Mouse (Mus musculus) gastrocnemius, postnatal 14 days (tissue): ENCODE measurements around the gene Vkorc1. TPM values are rescaled to one million over a fixed set of nuclear protein-coding genes. Genes with fewer than 3 reads are reported as not detected.
"Not testable (repeated sequence)": the region's sequence is repeated elsewhere in the genome, so short reads cannot be mapped to it uniquely, and the experiment has no call there.

Experiments
- DNase-seq: peaks from one replicate; pipeline ENCODE4 v3.0.0; 2021; ENCODE audit warnings: mixed read lengths
- intact Hi-C: fragments of 180-260 bp; cut with DNase I; formaldehyde crosslinking; loops from one replicate; pipeline ENCODE4 v1.15.1; 2025; ENCODE audit warnings: low total_unique reads
- long read RNA-seq, 2 experiments: library from polyadenylated mRNA; stranded (forward); transcript quantifications; one replicate each; pipeline ENCODE4 v2.0.0; 2021
- total RNA-seq, 2 experiments: library from RNA; stranded (reverse); gene quantifications; 2 replicates each; pipeline ENCODE4 v1.2.3; 2021

Gene Vkorc1
- total RNA-seq = 10 to 100 TPM; 23.4 to 30.0 TPM
- long read RNA-seq, experiment 1, transcript Vkorc1-201 (3 exons, 748 nt) = major isoform, 16 of 16 reads
- long read RNA-seq, experiment 1, partial matches to known transcripts = 0 of 16 reads
- long read RNA-seq, experiment 1, other reads (novel, unspliced or antisense) = 0 of 16 reads
- long read RNA-seq, experiment 2, transcript Vkorc1-201 (3 exons, 748 nt) = major isoform, 14 of 14 reads
- long read RNA-seq, experiment 2, partial matches to known transcripts = 0 of 14 reads
- long read RNA-seq, experiment 2, other reads (novel, unspliced or antisense) = 0 of 14 reads

- intact Hi-C loops = no loop called here
Measured at GRCm38 (mm10) chr7:127895442-127895841, at the start of gene Vkorc1, which contains the start of gene Gm21974. Gene Vkorc1 (minus strand): TSS chr7:127895617. Gene Gm21974 (minus strand): TSS chr7:127895454.

GRCm38 (mm10) chr7:127944614-127945013 lies 49.2 kb upstream of the Vkorc1 start:
- DNase-seq = peak; percentile 22

More at GRCm38 (mm10) chr7:127895442-127895841, at the start of gene Vkorc1, which contains the start of gene Gm21974:
- peak; percentile 95 for DNase-seq

GRCm38 (mm10) chr7:127942097-127942496 lies 46.7 kb upstream of the Vkorc1 start:
- DNase-seq, intact Hi-C loops: not testable (repeated sequence)

More at GRCm38 (mm10) chr7:127944614-127945013, 49.2 kb upstream of the Vkorc1 start:
- intact Hi-C loops = no loop called here

GRCm38 (mm10) chr7:127936216-127936884 lies 40.9 kb upstream of the Vkorc1 start:
- no peak for DNase-seq
- intact Hi-C loops = loop anchor here (5.0 kb wide), 1 partner anchor 139 kb away; no protein-coding TSS in a partner anchor

GRCm38 (mm10) chr7:127935748-127936159 lies 40.3 kb upstream of the Vkorc1 start:
- no peak for DNase-seq
- intact Hi-C loops = loop anchor here (5.0 kb wide), 1 partner anchor 138 kb away; no protein-coding TSS in a partner anchor

- intact Hi-C loops = loop anchor here (5.0 kb wide), 1 partner anchor 138 kb away; no protein-coding TSS in a partner anchor
- DNase-seq = peak; percentile 95
Measured at GRCm38 (mm10) chr7:127935028-127935722, 39.8 kb upstream of the Vkorc1 start.

GRCm38 (mm10) chr7:127934075-127934474 lies 38.7 kb upstream of the Vkorc1 start:
- intact Hi-C loops = no loop called here
- DNase-seq = no peak

GRCm38 (mm10) chr7:127932273-127933031 lies 37.0 kb upstream of the Vkorc1 start:
- DNase-seq = no peak
- intact Hi-C loops = no loop called here

- DNase-seq = no peak
- intact Hi-C loops = no loop called here
Measured at GRCm38 (mm10) chr7:127931351-127932135, 36.1 kb upstream of the Vkorc1 start.

GRCm38 (mm10) chr7:127930636-127931035 lies 35.2 kb upstream of the Vkorc1 start:
- DNase-seq = no peak
- intact Hi-C loops = no loop called here

GRCm38 (mm10) chr7:127929923-127930322 lies 34.5 kb upstream of the Vkorc1 start, which contains the start of gene Prss8:
Gene Prss8 (minus strand): TSS chr7:127930104.
- intact Hi-C loops = no loop called here
- DNase-seq = no peak

GRCm38 (mm10) chr7:127928596-127928995 lies 33.2 kb upstream of the Vkorc1 start:
- DNase-seq = no peak
- intact Hi-C loops = no loop called here

- intact Hi-C loops = no loop called here
- no peak for DNase-seq
Measured at GRCm38 (mm10) chr7:127927726-127928125, 32.3 kb upstream of the Vkorc1 start.

GRCm38 (mm10) chr7:127926846-127927245 lies 31.4 kb upstream of the Vkorc1 start:
- intact Hi-C loops = no loop called here

GRCm38 (mm10) chr7:127926066-127926465 lies 30.6 kb upstream of the Vkorc1 start:
- no peak for DNase-seq
- intact Hi-C loops = no loop called here

More at GRCm38 (mm10) chr7:127926846-127927245, 31.4 kb upstream of the Vkorc1 start:
- DNase-seq = no peak

GRCm38 (mm10) chr7:127925252-127925651 lies 29.8 kb upstream of the Vkorc1 start:
- no peak for DNase-seq
- intact Hi-C loops = no loop called here

GRCm38 (mm10) chr7:127923714-127924113 lies 28.3 kb upstream of the Vkorc1 start:
- no peak for DNase-seq
- intact Hi-C loops = no loop called here
